Mouse (Mus musculus): ENCODE measurements around the gene Timd2. TPM values are rescaled to one million over a fixed set of nuclear protein-coding genes. Genes with fewer than 3 reads are reported as not detected.
A peak's percentile ranks its signal among the peaks of the same experiment; 100 is the strongest.
"Not testable (repeated sequence)": the region's sequence is repeated elsewhere in the genome, so short reads cannot be mapped to it uniquely, and the experiment has no call there.

The Timd2 gene
- total RNA-seq (2021) = not detected

DNA sequence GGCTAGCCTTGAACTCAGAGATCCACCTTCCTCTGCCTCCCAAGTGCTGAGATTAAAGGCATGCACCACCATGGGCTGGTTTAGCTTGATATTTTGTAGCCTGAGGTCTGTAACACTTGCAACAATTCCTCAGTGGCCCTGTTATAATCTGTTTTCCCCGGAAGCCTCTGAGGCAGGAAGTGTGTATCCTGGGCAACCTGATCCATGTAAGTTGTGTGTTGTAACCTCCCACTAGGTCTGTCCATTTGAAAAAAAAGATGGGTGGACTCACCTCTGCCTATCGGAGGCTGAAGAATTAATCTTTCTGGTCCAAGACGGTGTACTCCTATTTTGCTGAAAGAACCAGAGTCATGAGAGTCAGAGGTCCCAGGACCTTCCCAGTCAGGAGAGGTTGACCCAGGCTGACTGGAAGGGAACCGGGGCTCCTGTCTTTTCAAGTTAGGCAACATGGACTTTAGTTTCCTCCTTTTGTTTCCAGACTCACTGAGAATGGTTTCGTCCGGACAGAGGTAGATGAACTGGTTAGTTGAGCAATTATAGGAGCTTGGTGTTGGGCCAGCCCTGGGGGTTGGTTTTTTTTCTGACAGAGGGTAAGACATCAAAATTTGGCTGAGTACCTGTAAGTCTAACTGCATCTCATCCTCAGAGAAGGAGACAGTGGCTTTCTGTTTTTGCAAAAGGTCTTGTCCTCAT lies at the start of gene Timd2:
TSS of gene Timd2 (minus strand) at position 398 of the 693 bp plus-strand sequence.
- no peak for DNase-seq (ENCODE audit: low spot score in 2 of 2)
- intact Hi-C loops (cut with DNase I) = no loop called here

DNA sequence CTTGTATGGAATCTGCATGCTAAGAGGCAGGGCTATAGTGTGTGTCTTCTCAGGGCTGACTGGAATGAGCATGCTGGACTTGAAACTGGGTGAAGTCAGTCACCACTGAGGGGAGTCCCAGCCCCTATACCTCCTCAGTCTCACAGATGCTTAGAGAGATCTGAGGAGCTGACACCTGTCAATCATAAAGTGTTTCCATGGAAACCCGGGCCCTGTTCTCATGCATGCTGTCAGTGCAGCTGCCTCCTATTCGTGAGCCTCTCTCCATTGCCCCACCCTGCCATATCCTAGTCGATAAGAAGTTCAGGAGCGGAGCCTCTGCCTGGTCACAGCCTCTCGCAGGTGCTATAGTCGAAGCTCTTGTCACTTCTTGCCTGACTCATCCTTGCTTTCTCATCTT lies 48.9 kb upstream of the Timd2 start:
- DNase-seq (ENCODE audit: low spot score in 2 of 2); intact Hi-C loops (cut with DNase I): not testable (repeated sequence)

DNA sequence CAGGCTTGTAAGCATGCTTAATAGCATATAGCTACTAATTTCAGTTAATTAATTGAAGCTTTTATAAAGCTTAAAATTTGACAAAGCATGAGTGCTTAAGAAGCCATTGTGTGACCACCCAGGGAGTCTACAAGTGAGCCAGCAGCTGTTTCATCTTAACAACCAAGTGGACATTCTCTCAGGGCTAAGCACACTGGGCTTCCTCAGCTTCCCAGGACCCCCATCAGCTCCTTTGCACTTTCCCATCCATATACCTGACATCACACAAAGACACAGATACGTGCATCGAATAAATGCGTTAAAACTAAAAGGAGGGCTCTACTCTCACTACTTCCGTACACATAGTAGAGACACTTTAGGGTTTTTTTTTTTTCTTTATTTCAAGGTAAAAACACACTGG lies 47.8 kb upstream of the Timd2 start:
- no peak for DNase-seq (ENCODE audit: low spot score in 2 of 2)
- intact Hi-C loops (cut with DNase I) = no loop called here

DNA sequence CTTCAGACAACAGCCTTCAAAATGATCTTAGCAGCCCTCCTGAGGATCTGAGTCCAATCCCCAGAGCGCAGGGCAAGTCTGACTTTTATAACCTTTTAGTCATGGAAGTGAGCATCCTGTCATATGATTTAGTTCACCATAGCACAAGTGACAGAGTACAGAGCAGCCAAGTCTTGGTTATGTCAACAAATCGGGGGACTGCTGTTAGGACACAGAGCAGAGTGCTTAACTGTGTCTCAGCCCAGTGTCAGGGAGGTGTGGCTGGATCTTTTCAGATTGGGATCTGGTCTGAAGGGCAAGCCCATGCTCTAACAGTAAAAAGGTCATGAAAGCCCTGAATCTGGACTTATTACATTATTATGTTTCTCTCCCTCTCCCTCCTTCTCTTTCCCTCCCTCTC lies 46.8 kb upstream of the Timd2 start:
- intact Hi-C loops (cut with DNase I) = no loop called here
- DNase-seq (ENCODE audit: low spot score in 2 of 2) = no peak

DNA sequence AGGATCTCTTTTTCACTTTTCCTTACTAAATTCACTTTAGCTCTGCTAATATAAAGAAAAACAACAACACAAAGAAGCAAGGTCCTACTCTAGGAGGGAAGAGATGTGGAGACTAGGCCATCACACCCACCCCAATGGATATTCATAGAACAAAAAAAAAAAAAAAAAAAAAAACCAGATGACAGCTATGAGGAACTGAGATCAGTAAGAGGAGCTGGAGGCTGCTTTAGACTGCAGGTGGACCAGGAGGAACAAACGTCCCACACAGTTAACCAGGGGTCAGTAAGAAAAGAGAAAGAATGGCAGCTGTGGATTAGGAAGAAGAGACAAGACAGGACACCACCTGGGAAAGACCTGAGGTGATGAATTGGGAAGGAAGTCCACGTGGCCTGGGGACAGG lies 41.1 kb upstream of the Timd2 start:
- no peak for DNase-seq (ENCODE audit: low spot score in 2 of 2)
- intact Hi-C loops (cut with DNase I) = no loop called here

DNA sequence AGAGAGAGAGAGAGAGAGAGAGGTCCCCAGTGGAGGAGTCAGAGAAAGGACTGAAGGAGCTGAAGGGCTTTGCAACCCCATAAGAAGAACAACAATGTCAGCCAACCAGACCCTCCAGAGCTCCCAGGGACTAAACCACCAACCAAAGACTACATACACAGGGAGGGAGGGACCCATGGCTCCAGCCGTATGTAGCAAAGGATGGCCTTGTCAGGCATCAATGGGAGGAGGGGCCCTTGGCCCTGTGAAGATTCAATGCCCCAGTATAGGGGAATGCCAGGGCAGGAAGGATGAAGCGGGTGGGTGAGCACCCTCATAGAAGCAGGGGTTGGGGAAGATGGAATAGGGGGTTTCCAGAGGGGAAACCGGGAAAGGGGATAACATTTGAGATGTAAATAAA lies 34.9 kb upstream of the Timd2 start:
- intact Hi-C loops (cut with DNase I) = no loop called here
- no peak for DNase-seq (ENCODE audit: low spot score in 2 of 2)

DNA sequence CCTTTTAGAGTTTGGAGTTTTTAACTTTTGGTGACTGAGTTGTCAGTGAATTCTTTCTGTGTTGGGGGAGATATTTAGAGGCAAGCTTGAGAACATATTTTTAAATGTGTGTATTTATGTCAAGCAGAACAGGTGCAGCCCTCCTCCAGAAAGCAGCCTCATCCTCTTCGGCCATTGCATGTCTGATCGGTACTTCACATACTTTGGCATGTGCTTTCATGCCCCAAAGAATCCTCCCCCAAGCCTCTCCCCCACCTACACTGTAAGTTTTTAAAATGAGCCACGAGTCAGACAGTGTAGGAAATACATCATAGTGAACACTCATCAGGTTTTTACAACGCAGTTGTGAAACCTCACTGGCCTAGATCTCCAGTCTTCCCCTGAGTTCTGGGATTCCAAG lies 34.0 kb upstream of the Timd2 start:
- DNase-seq (ENCODE audit: low spot score in 2 of 2) = no peak

DNA sequence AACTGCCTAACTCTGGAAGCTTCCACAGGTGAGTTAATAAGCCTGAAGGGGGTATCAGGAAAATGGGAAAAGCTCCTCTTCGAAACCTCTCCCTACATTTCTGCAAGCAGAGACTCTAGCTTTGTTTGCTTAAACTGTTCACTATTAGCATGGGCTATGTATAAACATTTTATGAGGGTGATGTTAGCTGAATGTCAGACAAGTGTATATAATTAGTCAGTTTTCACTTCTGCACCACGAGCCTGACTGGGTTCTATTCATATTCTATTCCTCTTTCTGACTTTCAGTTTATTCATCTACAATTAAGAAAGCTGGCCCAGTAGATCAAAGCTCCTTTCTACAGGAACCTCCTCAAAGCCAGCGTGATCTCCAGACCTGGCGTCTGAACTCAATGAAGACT lies 32.6 kb upstream of the Timd2 start:
- DNase-seq (ENCODE audit: low spot score in 2 of 2) = no peak
- intact Hi-C loops (cut with DNase I) = no loop called here

More for the DNA sequence above, 34.0 kb upstream of the Timd2 start:
- intact Hi-C loops (cut with DNase I) = no loop called here

DNA sequence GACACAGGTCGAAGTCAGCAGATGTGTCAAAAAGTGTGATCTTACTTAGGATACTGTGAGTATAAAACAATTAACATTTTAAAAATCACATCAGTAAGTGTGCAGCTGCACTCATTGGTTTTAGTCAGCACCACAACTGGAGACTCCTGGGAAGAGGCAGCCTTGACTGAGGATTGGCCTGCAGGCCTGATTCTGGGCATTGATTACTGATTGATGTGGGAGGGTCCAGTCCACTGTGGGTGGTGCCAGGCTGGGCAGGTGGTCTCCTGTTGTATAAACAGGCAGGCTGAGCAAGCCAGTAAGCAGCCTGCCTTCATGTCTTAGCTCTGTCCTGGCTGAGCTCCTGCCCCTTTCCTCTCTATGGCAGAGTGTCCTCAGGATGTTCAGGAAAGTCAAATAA lies 28.2 kb upstream of the Timd2 start, which contains the start of gene Havcr1:
TSS of gene Havcr1 (plus strand) at position 5 of the 400 bp plus-strand sequence.
- DNase-seq (ENCODE audit: low spot score in 2 of 2); intact Hi-C loops (cut with DNase I): not testable (repeated sequence)

DNA sequence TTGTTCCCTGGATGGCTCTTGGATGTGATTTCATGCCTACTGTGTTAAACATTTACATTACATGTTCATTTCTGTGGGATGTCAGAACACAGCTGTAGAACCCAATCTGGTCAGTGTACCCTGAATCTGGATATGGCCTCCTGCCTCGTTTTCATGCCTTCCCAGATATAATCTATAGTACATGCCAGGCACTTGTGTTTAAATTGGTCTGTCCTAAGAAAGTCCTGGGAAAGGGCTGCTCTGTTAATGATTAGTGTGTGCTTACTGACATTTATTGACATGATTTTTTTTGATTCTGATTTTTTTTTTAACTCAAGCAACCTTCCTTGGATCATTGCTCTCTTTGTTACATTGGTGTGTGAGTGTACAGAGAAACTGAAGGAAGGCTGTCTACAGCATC lies 27.8 kb upstream of the Timd2 start:
- DNase-seq (ENCODE audit: low spot score in 2 of 2) = no peak
- intact Hi-C loops (cut with DNase I) = no loop called here

DNA sequence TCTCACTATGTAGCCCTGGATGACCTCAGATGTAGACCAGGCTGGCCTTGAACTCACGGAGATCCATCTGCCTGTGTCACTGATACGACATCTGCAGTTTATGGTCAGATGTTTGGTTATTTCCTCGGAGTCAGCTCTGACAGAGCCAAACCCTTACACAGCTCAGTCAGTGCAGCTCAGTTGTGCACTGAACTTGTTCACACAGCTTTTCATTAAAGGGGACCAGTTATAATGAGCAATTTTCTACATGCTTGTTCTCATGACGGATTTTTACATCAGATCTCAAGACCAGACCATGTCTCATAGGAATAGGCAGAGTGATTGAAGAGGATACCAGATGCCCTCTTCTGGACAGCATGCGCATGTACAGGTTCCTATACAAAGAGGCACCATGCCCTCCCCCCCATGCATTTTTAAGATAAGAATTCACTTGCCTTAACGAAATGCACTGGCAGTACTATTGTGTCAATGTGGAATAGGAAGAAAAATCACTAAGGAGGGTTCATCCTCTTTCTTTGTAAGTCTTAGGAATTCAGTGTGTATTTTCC lies 26.5 kb upstream of the Timd2 start:
- intact Hi-C loops (cut with DNase I) = no loop called here
- DNase-seq (ENCODE audit: low spot score in 2 of 2) = peak in 1 of 2 experiments; percentile 12

DNA sequence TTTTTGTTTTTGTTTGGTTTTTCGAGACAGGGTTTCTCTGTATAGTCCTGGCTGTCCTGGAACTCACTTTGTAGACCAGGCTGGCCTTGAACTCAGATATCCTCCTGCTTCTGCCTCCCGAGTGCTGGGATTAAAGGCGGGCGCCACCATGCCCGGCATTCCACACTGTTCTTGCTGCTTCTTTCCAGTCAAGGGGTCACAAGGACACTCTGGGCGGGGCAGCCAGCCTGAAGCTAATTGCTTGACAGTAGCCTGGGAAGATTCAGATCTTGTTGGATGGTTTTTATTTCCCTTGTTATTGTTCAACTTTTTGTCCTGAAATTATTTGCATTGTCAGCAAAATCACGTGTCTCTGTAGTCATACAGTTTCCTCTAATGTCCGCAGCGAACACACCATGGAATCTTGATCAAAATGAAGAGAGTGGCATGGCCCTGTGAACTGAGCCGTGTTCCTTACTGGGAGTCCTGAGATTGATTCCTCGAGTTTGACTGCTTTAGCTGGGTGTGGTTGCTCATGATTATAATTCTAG lies 24.7 kb upstream of the Timd2 start:
- intact Hi-C loops (cut with DNase I) = no loop called here
- DNase-seq (ENCODE audit: low spot score in 2 of 2) = no peak

DNA sequence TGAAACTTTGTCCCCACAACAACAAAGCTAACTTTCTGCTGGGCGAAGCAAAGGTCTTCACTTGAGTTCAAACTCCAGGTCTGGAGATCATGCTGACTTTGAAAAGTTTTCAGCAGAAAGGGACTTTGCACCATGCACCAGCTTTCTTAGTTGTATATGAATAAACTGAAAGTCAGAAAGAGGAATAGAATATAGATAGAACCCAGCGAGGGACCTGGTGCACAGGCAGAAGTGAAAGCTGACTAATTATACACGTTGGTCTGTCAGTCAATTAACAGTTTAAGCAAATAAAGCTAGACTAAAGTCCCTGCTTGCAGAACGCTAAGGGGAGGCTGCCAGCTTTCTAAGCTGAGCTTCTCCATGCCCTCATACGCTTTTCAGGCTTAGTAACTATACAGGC lies 8.0 kb downstream of the Timd2 start:
- intact Hi-C loops (cut with DNase I) = no loop called here
- no peak for DNase-seq (ENCODE audit: low spot score in 2 of 2)

DNA sequence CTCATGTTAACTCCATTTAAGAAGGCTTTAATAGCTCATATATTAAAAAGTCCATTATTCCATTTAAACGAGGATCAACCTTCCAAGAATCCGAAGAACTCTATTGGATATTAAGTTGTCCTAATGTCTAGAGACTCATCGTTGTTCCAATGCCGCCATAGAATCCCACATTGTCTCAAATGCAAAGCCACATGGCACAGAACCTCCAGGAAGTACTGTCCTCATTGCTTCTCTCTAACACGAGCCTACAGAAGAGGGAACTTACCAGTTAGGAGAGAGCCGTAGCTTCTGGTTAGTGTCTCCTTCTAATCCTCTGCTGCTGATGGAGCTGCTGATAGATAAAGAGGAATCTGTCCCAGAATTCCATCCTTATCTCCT lies 8.6 kb downstream of the Timd2 start:
- DNase-seq (ENCODE audit: low spot score in 2 of 2) = no peak
- intact Hi-C loops (cut with DNase I) = no loop called here

DNA sequence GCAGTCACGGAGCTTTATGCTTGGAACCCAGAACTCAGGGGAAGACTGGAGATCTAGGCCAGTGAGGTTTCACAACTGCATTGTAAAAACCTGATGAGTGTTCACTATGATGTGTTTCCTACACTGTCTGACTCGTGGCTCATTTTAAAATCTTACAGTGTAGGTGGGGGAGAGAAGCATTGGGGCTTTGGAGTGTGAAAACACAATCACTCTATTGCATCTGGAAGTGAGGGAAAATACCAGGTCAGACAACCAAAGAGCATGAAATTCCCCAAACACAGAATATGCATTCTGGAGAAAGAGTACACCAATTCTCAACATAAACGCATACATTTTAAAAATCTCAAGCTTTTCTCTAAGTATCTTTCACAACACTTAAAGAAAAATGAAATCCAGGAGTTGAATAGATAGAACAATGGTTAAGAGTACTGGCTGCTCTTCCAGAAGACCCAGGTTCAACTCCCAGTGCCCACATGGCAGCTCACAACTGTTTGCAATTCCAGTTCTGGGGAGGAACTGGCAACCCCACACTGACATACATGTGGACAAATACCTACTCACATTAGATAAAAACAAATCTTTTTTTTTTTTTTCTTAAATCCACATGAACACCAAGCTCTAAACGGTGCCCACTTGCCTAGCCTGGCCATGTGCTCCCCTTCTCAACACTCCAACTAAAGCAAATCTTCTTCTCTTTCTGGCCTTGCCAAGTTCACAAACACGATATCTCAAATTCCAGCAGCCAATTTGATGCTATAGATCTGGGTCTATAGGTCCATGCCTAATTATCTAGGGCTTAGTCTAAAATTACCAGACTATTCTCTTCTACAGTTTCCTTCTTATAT lies 9.2 kb downstream of the Timd2 start:
- intact Hi-C loops (cut with DNase I) = no loop called here
- DNase-seq (ENCODE audit: low spot score in 2 of 2) = no peak

DNA sequence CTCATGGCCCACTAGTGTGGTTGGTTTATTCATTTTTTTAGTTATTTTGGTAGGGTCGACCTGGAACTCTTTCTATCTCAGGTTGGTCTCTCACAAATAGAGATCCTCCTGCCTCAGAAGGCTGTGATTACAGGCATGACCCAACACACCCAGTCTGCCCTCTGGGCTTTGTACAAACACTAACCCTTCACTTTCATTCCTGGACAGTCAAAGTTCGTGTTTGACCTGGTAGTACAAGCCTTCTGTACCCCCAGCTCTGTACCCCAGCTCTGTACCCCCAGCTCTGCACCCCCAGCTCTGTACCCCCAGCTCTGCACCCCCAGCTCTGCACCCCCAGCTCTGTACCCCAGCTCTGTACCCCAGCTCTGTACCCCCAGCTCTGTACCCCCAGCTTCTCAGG lies 11.0 kb downstream of the Timd2 start:
- DNase-seq (ENCODE audit: low spot score in 2 of 2); intact Hi-C loops (cut with DNase I): not testable (repeated sequence)

DNA sequence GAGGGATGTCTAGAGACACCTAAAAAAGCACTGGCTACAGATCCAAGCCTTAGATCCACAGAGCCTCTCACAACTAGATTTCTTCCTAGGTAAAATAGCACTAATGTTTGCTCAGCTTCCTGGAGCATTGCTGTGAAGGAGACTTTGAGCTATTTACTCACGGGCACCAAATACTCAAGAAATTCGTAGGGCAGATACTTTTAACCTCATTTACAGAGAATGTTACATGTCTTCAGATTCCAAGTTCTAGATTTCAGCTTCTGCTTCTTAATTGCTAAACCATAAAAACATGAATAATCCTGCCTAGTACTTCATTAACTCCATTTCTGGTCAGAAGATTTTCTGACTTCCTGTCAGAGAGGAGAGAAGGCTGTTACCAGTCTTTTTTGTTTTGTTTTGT lies 16.7 kb downstream of the Timd2 start:
- no peak for DNase-seq (ENCODE audit: low spot score in 2 of 2)
- intact Hi-C loops (cut with DNase I) = no loop called here

DNA sequence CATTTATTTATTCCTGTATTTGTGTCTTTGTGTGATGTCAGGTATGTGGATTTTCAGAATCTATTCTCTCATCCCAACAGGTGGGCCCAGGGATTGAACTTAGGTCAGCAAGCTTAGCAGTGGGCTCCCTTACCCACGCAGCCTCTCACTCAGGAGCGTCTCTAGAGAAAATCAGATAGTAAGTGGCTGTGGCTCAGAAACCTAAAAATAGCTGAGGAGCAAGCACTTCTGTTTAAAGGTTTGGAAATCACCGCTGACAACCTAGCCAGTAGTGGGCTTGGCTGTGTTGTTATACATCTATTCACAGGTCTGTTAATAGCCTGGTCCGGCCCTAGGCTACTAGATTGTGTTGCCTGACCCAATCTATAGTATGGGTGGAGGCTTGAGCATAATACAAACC lies 23.1 kb downstream of the Timd2 start:
- intact Hi-C loops (cut with DNase I) = no loop called here
- no peak for DNase-seq (ENCODE audit: low spot score in 2 of 2)

DNA sequence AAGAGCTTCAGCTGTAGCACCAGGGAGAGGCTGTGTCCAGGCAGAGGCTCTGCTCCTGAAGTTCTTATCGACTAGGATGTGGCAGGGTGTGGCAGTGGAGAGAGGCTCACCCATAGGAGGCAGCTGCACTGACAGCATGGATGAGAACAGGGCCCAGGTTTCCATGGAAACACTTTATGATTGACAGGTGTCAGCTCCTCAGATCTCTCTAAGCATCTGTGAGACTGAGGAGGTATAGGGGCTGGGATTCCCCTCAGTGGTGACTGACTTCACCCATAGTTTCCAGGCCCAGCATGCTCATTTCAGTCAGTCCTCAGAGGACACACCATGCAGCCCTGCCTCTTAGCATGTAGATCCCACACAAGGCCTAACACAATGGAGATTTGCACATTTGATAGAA lies 24.0 kb downstream of the Timd2 start:
- no peak for DNase-seq (ENCODE audit: low spot score in 2 of 2)
- intact Hi-C loops (cut with DNase I) = no loop called here

DNA sequence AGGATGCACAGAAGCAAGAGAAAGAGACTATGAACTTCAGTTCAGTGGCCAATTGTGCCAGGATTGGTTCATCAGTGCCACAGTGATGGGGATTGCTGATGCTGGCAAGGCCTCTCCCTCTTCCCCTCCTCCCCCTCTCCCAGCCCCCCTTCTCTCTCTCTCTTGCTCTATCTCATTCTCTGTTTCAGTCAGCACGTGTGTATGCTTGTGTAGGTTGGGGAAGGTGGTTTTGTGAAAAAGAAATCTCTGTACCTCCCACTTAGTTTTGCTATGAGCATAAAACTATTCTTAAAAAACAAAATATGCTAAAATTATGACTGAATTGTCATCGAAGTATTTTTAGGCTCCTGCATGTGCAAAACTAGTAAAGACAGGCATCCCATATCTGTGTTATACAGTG lies 38.9 kb downstream of the Timd2 start:
- intact Hi-C loops (cut with DNase I) = no loop called here
- no peak for DNase-seq (ENCODE audit: low spot score in 2 of 2)

DNA sequence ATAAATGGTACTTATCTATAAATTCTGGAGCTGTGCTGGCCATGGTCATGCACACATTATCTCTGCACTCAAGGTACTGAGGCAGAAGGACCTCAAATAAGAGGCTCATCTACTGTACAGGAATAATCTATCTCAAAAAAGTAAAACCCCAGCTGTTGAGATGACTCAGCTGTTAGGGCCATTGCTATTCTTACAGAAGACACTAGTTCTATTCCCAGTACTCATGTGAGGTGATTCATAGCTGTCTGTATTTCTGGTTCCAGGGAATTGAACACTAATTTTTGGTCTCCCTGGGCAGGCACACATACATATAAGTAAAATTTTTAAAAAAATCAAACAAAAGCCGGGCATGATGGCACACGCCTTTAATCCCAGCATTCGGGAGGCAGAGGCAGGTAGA lies 39.8 kb downstream of the Timd2 start:
- no peak for DNase-seq (ENCODE audit: low spot score in 2 of 2)
- intact Hi-C loops (cut with DNase I) = no loop called here
